Mouse (Mus musculus) hindbrain, embryonic 13.5 days (tissue): ENCODE results near the gene Lhpp. TPM values are rescaled to one million over a fixed set of nuclear protein-coding genes. Genes with fewer than 3 reads are reported as not detected.

Experiments used
- ATAC-seq: fragments of 200-750 bp; cut with Nextera tagmentation; 2 replicates; pipeline ENCODE4 v1.8.0; 2017; ENCODE audit warnings: moderate TSS enrichment; ENCODE audit not compliant: low FRiP score
- H3K27ac ChIP-seq: fragments of 300-500 bp; sonication (generic); 2 replicates; pipeline ENCODE4 v1.5.1; 2015; ENCODE audit warnings: inconsistent platforms, mild to moderate bottlenecking, moderate library complexity
- H3K27me3 ChIP-seq: fragments of 300-500 bp; sonication (generic); 2 replicates; pipeline ENCODE4 v1.6.1; 2015; ENCODE audit warnings: mild to moderate bottlenecking, inconsistent platforms
- H3K36me3 ChIP-seq: fragments of 300-500 bp; sonication (generic); 2 replicates; pipeline ENCODE4 v1.6.1; 2015; ENCODE audit warnings: mild to moderate bottlenecking, inconsistent platforms
- H3K4me1 ChIP-seq: fragments of 300-500 bp; sonication (generic); replicated peaks from 2 replicates; pipeline ENCODE4 v1.6.1; 2015; ENCODE audit warnings: inconsistent platforms
- H3K4me2 ChIP-seq: fragments of 300-500 bp; sonication (generic); 2 replicates; pipeline ENCODE4 v1.6.1; 2015; ENCODE audit warnings: inconsistent platforms, mild to moderate bottlenecking, moderate library complexity
- H3K4me3 ChIP-seq: fragments of 300-500 bp; sonication (generic); 2 replicates; pipeline ENCODE4 v1.5.1; 2015; ENCODE audit warnings: mild to moderate bottlenecking, inconsistent platforms
- H3K9ac ChIP-seq: fragments of 300-500 bp; sonication (generic); 2 replicates; pipeline ENCODE4 v1.6.1; 2015; ENCODE audit warnings: mild to moderate bottlenecking, inconsistent platforms
- H3K9me3 ChIP-seq: fragments of 300-500 bp; sonication (generic); 2 replicates; pipeline ENCODE4 v1.6.1; 2016; ENCODE audit warnings: inconsistent platforms
- WGBS: fragments of 180-500 bp; shearing (Covaris S2); methylation state at CpG from one replicate; pipeline ENCODE4 v1.1.7; 2015; 5-methylcytosine and 5-hydroxymethylcytosine counted together
- polyA plus RNA-seq: library from polyadenylated mRNA; unstranded; fragments of >200 nt; fragmentation: Nextera tagmentation; extraction: Ambion mirVana; gene quantifications from 2 replicates; pipeline ENCODE4 v1.2.1, GENCODE M21; 2015

The Lhpp gene
- polyA plus RNA-seq, 1 experiment from 2014 or later: 30.9 TPM

GRCm38 (mm10) chr7:132739829-132740228, 129.4 kb downstream of the Lhpp start:
- Histone ChIP-seq H3K9me3 (no peaks in the 10 kb centered on the region), H3K9ac (no peak overlapping the region), H3K4me2 (no peak overlapping the region), H3K4me3 (no peak overlapping the region), H3K36me3 (no peaks in the 10 kb centered on the region), H3K27ac (no peak overlapping the region), H3K4me1 (peaks cover 17% of the 10 kb centered on the region), H3K27me3 (no peaks in the 10 kb centered on the region)
- WGBS: 93% methylated on average over 6 of the region's 6 CpGs
- no peak for ATAC-seq

DNA sequence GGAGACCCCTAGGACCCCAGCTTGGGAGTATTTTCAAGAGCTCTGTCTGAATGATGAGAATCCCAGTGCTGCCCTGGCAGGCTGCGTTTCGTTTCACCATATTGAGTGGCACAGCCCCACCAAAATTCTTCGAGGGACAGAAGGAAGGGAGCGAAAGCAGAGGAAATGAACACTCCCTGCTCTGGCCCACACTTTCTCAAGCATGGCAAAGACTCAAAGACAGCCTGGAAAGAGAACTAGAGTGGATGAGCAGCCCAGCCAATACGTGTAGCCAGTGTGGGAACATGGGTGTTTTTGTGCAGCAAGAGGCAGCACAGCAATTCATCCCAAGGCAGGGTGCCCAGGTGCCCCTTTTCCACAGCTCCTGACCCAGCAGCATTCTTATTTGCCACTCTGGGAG, 132.5 kb downstream of the Lhpp start:
- no peak overlapping the region for H3K4me2 ChIP-seq
- H3K36me3 ChIP-seq: no peaks in the 10 kb centered on the region; the same call in 1 of the 2 replicates
- no peaks in the 10 kb centered on the region for H3K27me3 ChIP-seq
- H3K27ac ChIP-seq: no peak overlapping the region
- H3K4me1 ChIP-seq: peaks cover 6% of the 10 kb centered on the region; the same call in 1 of the 2 replicates
- no peak for ATAC-seq
- H3K9ac ChIP-seq: no peak overlapping the region
- H3K4me3 ChIP-seq: no peak overlapping the region
- WGBS: 90% methylated on average over 5 of the region's 5 CpGs
- no peaks in the 10 kb centered on the region for H3K9me3 ChIP-seq

DNA sequence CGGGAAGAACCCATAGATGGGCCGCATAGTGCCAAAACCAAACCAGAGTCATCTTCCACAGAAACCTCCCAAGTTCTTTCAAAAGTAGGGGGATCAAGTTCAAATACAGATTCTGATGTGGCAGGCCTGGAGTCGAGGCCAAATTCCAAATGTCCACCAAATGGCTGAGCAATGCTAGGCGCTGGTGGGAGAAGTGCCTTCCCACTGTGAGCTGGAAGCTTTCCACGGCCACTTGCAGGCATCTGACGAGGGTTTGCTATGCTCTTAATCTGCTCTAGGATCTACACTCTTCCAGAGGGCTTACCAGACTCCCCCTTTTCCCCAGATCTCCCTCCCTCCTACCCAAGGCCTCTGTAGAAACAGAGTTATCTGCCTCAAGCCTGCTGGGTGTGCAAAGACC, 136.7 kb downstream of the Lhpp start:
- 87% methylated on average over 6 of the region's 6 CpGs for WGBS
- H3K27me3 ChIP-seq: no peaks in the 10 kb centered on the region
- H3K36me3 ChIP-seq: no peaks in the 10 kb centered on the region; the same call in 1 of the 2 replicates
- no peak overlapping the region for H3K9ac ChIP-seq
- H3K4me3 ChIP-seq: no peak overlapping the region
- H3K4me1 ChIP-seq: peaks cover 14% of the 10 kb centered on the region; the same call in 1 of the 2 replicates
- no peak overlapping the region for H3K27ac ChIP-seq
- no peaks in the 10 kb centered on the region for H3K9me3 ChIP-seq
- no peak for ATAC-seq
- no peak overlapping the region for H3K4me2 ChIP-seq

DNA sequence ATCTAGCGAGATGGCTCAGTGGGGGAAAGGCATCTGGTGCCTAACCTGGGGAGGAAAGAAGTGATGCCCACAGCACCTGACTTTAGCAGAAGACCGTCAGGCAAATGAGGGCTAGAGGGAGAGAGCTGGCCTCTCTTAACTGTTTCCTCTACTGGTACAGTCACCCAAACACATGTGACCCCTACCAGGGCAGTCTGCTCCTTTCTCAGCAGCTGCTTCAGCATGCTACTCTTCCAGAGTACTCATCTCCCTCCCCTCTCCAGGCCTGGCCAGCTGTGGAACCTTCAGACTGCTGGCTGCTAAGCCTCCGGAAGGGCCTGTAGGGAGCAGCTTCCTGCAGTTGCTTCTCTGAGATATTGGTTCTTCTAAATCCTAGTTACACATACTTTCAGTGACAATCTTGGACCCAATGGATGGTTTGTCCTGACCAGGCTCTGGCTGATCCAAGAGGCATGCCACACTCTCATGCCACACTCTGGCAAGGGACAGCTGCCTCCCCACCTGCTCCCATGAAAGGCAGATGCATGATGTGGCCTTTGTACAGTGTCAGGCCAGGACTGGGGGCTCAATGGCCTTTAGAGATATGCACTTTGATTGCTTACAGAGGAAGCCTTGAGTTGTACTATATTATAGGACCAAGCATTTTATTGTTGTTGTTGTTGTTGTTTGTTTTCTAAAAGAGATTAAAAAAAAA, 137.8 kb downstream of the Lhpp start:
- Histone ChIP-seq H3K4me2 (no peak overlapping the region), H3K27me3 (no peaks in the 10 kb centered on the region), H3K9me3 (no peaks in the 10 kb centered on the region), H3K36me3 (no peaks in the 10 kb centered on the region; the same call in 1 of the 2 replicates), H3K9ac (no peak overlapping the region), H3K4me3 (no peak overlapping the region), H3K4me1 (peaks cover 20% of the 10 kb centered on the region), H3K27ac (no peak overlapping the region)
- 94% methylated on average over 3 of the region's 3 CpGs for WGBS
- no peak for ATAC-seq

- no peak overlapping the region for H3K4me2 ChIP-seq
These were observed 139.1 kb downstream of the Lhpp start for GRCm38 (mm10) chr7:132749504-132749903.

GRCm38 (mm10) chr7:132751716-132752115, 141.3 kb downstream of the Lhpp start:
- peaks cover 49% of the 10 kb centered on the region for H3K4me1 ChIP-seq
- no peaks in the 10 kb centered on the region for H3K27me3 ChIP-seq
- H3K36me3 ChIP-seq: peaks cover 2% of the 10 kb centered on the region
- H3K4me3 ChIP-seq: no peak overlapping the region
- 72% methylated on average over 2 of the region's 2 CpGs for WGBS
- no peak for ATAC-seq
- no peak overlapping the region for H3K4me2 ChIP-seq
- no peak overlapping the region for H3K27ac ChIP-seq
- no peaks in the 10 kb centered on the region for H3K9me3 ChIP-seq
- no peak overlapping the region for H3K9ac ChIP-seq

More at GRCm38 (mm10) chr7:132749504-132749903, 139.1 kb downstream of the Lhpp start:
- Histone ChIP-seq H3K4me3 (no peak overlapping the region), H3K9me3 (no peaks in the 10 kb centered on the region), H3K9ac (no peak overlapping the region), H3K4me1 (peaks cover 33% of the 10 kb centered on the region), H3K27me3 (no peaks in the 10 kb centered on the region), H3K27ac (no peak overlapping the region), H3K36me3 (no peaks in the 10 kb centered on the region; the same call in 1 of the 2 replicates)
- WGBS: 94% methylated on average over 11 of the region's 11 CpGs
- no peak for ATAC-seq

- no peaks in the 10 kb centered on the region for H3K27me3 ChIP-seq
- 49% methylated on average over 4 of the region's 4 CpGs for WGBS
- peaks cover 19% of the 10 kb centered on the region for H3K36me3 ChIP-seq
- H3K27ac ChIP-seq: peak overlapping the region; percentile 73
- H3K4me1 ChIP-seq: peaks cover 43% of the 10 kb centered on the region
- no peak overlapping the region for H3K4me2 ChIP-seq
- no peak overlapping the region for H3K4me3 ChIP-seq
- no peak overlapping the region for H3K9ac ChIP-seq
- ATAC-seq: peak; percentile 61; the same call in 1 of the 2 replicates
- no peaks in the 10 kb centered on the region for H3K9me3 ChIP-seq
These were observed 143.3 kb downstream of the Lhpp start for GRCm38 (mm10) chr7:132753518-132754388.

GRCm38 (mm10) chr7:132754389-132754750, 143.9 kb downstream of the Lhpp start:
- Histone ChIP-seq H3K9me3 (no peaks in the 10 kb centered on the region), H3K4me1 (peaks cover 44% of the 10 kb centered on the region), H3K27me3 (no peaks in the 10 kb centered on the region), H3K4me2 (no peak overlapping the region), H3K36me3 (peaks cover 26% of the 10 kb centered on the region), H3K9ac (no peak overlapping the region), H3K27ac (peak overlapping the region; percentile 73), H3K4me3 (no peak overlapping the region)
- ATAC-seq: no peak
- WGBS: 74% methylated on average over 3 of the region's 3 CpGs

Other genes with a start within 250 kb of the Lhpp start
- gene Oat, start 34.2 kb upstream of the Lhpp start, polyA plus RNA-seq: 87.2 and 90.0 TPM in 2 replicates
- 0.62 and 0.80 TPM in 2 replicates for gene Nkx1-2, start 11.0 kb upstream of the Lhpp start, polyA plus RNA-seq
- 16.9 and 19.3 TPM in 2 replicates for gene Fam53b, start 203.2 kb downstream of the Lhpp start, polyA plus RNA-seq
- gene Eef1akmt2, start 242.0 kb downstream of the Lhpp start, polyA plus RNA-seq: 92.4 and 92.9 TPM in 2 replicates
- gene Abraxas2, start 248.6 kb downstream of the Lhpp start, polyA plus RNA-seq: 38.7 and 41.2 TPM in 2 replicates